Mouse (Mus musculus) ES-Bruce4 (cell line): ENCODE results near the gene Gnptab.

Experiments
- CTCF ChIP-seq: IDR thresholded peaks from one replicate; pipeline ENCODE4 v1.8.1; 2011; ENCODE audit warnings: low read depth, low read length
- POLR2A ChIP-seq: IDR thresholded peaks from one replicate; pipeline ENCODE4 v1.8.1; 2011; ENCODE audit warnings: low read length; ENCODE audit not compliant: insufficient read depth

- TF ChIP-seq CTCF = no peak
- TF ChIP-seq POLR2A = no peak
Measured at GRCm38 (mm10) chr10:88420655-88421435, 41.9 kb downstream of the Gnptab start.
